Mouse (Mus musculus) heart, adult 2 months (tissue): ENCODE results near the gene Phldb3. TPM values are rescaled to one million over a fixed set of nuclear protein-coding genes. Genes with fewer than 3 reads are reported as not detected.

Experiments
- DNase-seq, 2 experiments: peaks; one replicate each; pipeline ENCODE4 v3.0.0; 2021
- H3K27ac ChIP-seq: fragments of 200-600 bp; 2 replicates; pipeline ENCODE4 v1.8.1; 2022
- H3K27me3 ChIP-seq: fragments of 200-500 bp; 2 replicates; pipeline ENCODE4 v1.6.1; 2012; ENCODE audit warnings: mild to moderate bottlenecking, low read length, inconsistent platforms, mixed read lengths; ENCODE audit not compliant: control insufficient read depth, insufficient read depth
- H3K36me3 ChIP-seq: fragments of 200-500 bp; 2 replicates; pipeline ENCODE4 v1.6.1; 2012; ENCODE audit warnings: low read length, inconsistent platforms; ENCODE audit not compliant: control insufficient read depth, insufficient read depth
- H3K4me1 ChIP-seq: fragments of 200-500 bp; 2 replicates; pipeline ENCODE4 v1.6.1; 2011; ENCODE audit warnings: low read length; ENCODE audit not compliant: control insufficient read depth, insufficient read depth
- H3K4me3 ChIP-seq: fragments of 200-600 bp; 2 replicates; pipeline ENCODE4 v1.8.1; 2022
- H3K79me2 ChIP-seq: fragments of 200-500 bp; replicated peaks from 2 replicates; pipeline ENCODE4 v1.6.1; 2012; ENCODE audit warnings: mild to moderate bottlenecking, inconsistent platforms, low read length, moderate library complexity, mixed read lengths; ENCODE audit not compliant: control insufficient read depth, insufficient read depth
- H3K9ac ChIP-seq: fragments of 200-500 bp; 2 replicates; pipeline ENCODE4 v1.6.1; 2012; ENCODE audit warnings: low read depth, mild to moderate bottlenecking, control low read depth, inconsistent platforms, low read length, mixed read lengths
- CTCF ChIP-seq: fragments of 200-600 bp; IDR thresholded peaks from 2 replicates; pipeline ENCODE4 v1.8.1; 2022; ENCODE audit warnings: antibody characterized with exemption, mild to moderate bottlenecking, moderate library complexity
- EP300 ChIP-seq: fragments of 200-500 bp; IDR thresholded peaks from 2 replicates; pipeline ENCODE4 v1.6.1; 2011; ENCODE audit warnings: low read depth, low read length, control low read depth; ENCODE audit not compliant: insufficient read depth
- POLR2A ChIP-seq: fragments of 200-500 bp; IDR thresholded peaks from 2 replicates; pipeline ENCODE4 v1.6.1; 2011; ENCODE audit warnings: mild to moderate bottlenecking, low read depth, low read length, control low read depth; ENCODE audit not compliant: insufficient read depth
- WGBS: fragments of 180-500 bp; shearing (Covaris S2); methylation state at CpG from one replicate; pipeline ENCODE4 v1.1.7; 2018; 5-methylcytosine and 5-hydroxymethylcytosine counted together
- intact Hi-C: fragments of 180-260 bp; cut with DNase I; formaldehyde crosslinking; loops from one replicate; pipeline ENCODE4 v1.15.1; 2025
- polyA plus RNA-seq: library from polyadenylated mRNA; depleted of rRNA; stranded (reverse); fragments of >200 nt; gene quantifications from 2 replicates; pipeline ENCODE4 v1.2.3, GENCODE M21; 2012
- total RNA-seq, 2 experiments: library from RNA; stranded (reverse); gene quantifications; 2 replicates each; pipeline ENCODE4 v1.2.3; 2021

Gene Phldb3
- total and polyA plus RNA-seq, 3 experiments, result 0.25 to 0.34 (median 0.27) TPM

DNA sequence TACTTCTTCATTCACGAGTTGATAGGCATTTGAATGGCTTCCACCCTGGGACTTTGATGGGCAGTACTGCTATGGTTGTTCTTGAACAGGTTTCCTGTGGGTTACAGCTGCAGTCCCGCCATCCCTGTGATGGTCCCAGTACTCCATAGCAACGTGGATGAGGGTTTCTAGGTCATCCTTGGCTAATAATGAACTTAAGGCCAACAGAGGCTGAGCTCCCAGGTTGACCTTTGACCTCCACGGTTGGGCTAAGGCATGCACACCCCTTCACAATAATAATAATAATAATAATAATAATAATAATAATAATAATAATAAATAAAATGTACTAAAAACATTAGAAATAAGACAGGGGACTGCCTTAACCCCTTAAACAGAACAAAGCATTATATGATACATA is 12.4 kb upstream of the Phldb3 start:
- H3K79me2 ChIP-seq, result no peaks in the 10 kb centered on the region
- no peak for TF ChIP-seq EP300
- no peak for TF ChIP-seq CTCF
- TF ChIP-seq POLR2A, result no peak
- no peaks in the 10 kb centered on the region for H3K27me3 ChIP-seq
- no peak for DNase-seq
- no peak overlapping the region for H3K9ac ChIP-seq
- H3K4me1 ChIP-seq, result peaks cover 1% of the 10 kb centered on the region; the same call in 1 of the 2 replicates
- 75% methylated on average over 4 of the region's 4 CpGs for WGBS
- intact Hi-C loops, result no loop called here
- H3K4me3 ChIP-seq, result no peak overlapping the region
- H3K36me3 ChIP-seq, result no peaks in the 10 kb centered on the region
- no peak overlapping the region for H3K27ac ChIP-seq

- H3K4me1 ChIP-seq, result peaks cover 1% of the 10 kb centered on the region; the same call in 1 of the 2 replicates
- no peaks in the 10 kb centered on the region for H3K36me3 ChIP-seq
- no peaks in the 10 kb centered on the region for H3K79me2 ChIP-seq
- peak overlapping the region; percentile 53 for H3K27ac ChIP-seq
- H3K27me3 ChIP-seq, result no peaks in the 10 kb centered on the region
- peak in 1 of 2 experiments; percentile 33 for DNase-seq
- TF ChIP-seq EP300 (no peak), CTCF (peak; percentile 25; the same call in 1 of the 2 replicates), POLR2A (no peak)
- no peak overlapping the region for H3K4me3 ChIP-seq
- intact Hi-C loops, result no loop called here
- 73% methylated on average over 15 of the region's 15 CpGs for WGBS
- H3K9ac ChIP-seq, result no peak overlapping the region
Measured at GRCm38 (mm10) chr7:24599211-24600067, 11.1 kb upstream of the Phldb3 start.

DNA sequence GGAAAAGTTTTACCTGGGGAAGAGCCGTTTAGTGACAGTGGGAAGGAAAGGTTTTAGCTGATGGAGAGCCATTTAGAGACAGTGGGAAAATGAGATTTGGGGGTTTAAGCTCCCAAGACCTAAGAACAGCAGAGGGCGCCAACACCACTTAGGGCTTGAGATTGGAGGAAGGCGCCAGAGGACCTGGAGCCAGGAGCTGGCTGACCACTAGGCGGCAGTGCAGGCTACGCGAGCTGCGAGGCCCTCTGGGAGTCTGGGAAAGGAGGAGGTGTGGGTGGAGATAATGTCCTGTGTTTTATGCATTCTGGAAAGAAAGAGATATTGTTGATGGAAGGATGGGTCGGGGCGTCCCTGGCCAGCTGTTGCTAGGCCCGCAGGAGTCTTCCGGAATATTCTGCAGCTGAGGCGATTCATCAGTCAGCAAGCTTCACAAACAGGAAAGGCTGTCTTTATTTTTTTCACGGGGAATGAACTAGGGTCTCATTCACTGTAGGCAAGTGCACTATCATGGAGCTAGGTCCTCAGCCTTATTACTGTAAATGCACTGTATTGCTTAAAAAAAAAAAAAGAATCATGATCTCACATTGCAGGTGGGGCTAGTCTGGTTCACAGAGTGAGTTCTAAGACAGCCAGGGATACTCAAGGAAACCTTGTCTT is 9.5 kb upstream of the Phldb3 start:
- peak; percentile 92 to 95 for DNase-seq
- no peaks in the 10 kb centered on the region for H3K27me3 ChIP-seq
- TF ChIP-seq CTCF, result peak; percentile 100
- no peak for TF ChIP-seq POLR2A
- TF ChIP-seq EP300, result peak; percentile 89
- no peak overlapping the region for H3K9ac ChIP-seq
- H3K27ac ChIP-seq, result no peak overlapping the region
- intact Hi-C loops, result loop anchor here (1.0 kb wide), 2 partner anchors 52 to 61 kb away; no protein-coding TSS in a partner anchor
- H3K36me3 ChIP-seq, result no peaks in the 10 kb centered on the region
- peak overlapping the region; percentile 26; the same call in 1 of the 2 replicates for H3K4me3 ChIP-seq
- WGBS, result 5% methylated on average over 13 of the region's 13 CpGs
- H3K79me2 ChIP-seq, result no peaks in the 10 kb centered on the region
- peaks cover 1% of the 10 kb centered on the region; the same call in 1 of the 2 replicates for H3K4me1 ChIP-seq

DNA sequence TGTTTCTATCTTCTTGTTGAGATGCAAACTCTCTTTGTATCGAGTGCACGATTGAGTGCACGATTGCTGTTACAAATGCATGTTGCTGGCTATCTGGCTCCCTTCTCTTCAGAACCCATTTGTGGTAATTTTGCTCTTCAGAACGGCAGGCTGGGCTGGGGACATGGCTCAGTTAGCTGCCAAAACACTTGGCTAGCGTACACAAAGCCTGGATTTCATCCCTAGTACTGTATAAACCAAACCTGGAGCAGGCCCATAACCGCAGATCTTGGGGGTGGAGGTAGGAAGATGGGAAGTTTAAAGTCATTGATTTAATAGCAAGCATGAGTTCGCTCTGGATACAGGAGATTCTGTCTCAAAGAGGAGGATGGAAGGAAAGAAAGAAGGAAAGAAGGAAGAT is 5.0 kb upstream of the Phldb3 start:
- H3K4me3 ChIP-seq, result no peak overlapping the region
- DNase-seq, result no peak
- peaks cover 1% of the 10 kb centered on the region; the same call in 1 of the 2 replicates for H3K4me1 ChIP-seq
- H3K27me3 ChIP-seq, result no peaks in the 10 kb centered on the region
- H3K36me3 ChIP-seq, result no peaks in the 10 kb centered on the region
- no peak overlapping the region for H3K27ac ChIP-seq
- TF ChIP-seq POLR2A (no peak), CTCF (no peak), EP300 (no peak)
- intact Hi-C loops, result no loop called here
- H3K79me2 ChIP-seq, result no peaks in the 10 kb centered on the region
- 84% methylated on average over 7 of the region's 7 CpGs for WGBS
- no peak overlapping the region for H3K9ac ChIP-seq

- H3K36me3 ChIP-seq, result no peaks in the 10 kb centered on the region
- no peak for DNase-seq
- H3K27ac ChIP-seq, result no peak overlapping the region
- no peak overlapping the region for H3K4me3 ChIP-seq
- H3K4me1 ChIP-seq, result peaks cover 1% of the 10 kb centered on the region; the same call in 1 of the 2 replicates
- H3K9ac ChIP-seq, result no peak overlapping the region
- no peaks in the 10 kb centered on the region for H3K27me3 ChIP-seq
- intact Hi-C loops, result no loop called here
- 73% methylated on average over 7 of the region's 7 CpGs for WGBS
- TF ChIP-seq CTCF, result no peak
- TF ChIP-seq POLR2A, result no peak
- TF ChIP-seq EP300, result no peak
- no peaks in the 10 kb centered on the region for H3K79me2 ChIP-seq
Measured at GRCm38 (mm10) chr7:24606046-24606445, 4.5 kb upstream of the Phldb3 start.
